Mouse (Mus musculus) liver, embryonic 14.5 days (tissue): ENCODE data around the gene Aldh9a1.

Source experiments
- CTCF ChIP-seq: IDR thresholded peaks from 2 replicates; pipeline ENCODE4 v1.5.1; 2016; ENCODE audit warnings: antibody characterized with exemption, low read depth, control low read depth
- EP300 ChIP-seq: IDR thresholded peaks from 2 replicates; pipeline ENCODE4 v1.6.1; 2016; ENCODE audit warnings: antibody characterized with exemption, low read depth

- TF ChIP-seq CTCF (no peak), EP300 (peak; percentile 99)
Observed at GRCm38 (mm10) chr1:167384156-167384555, 34.4 kb downstream of the Aldh9a1 start.
